Comparison of ENCODE assay signal across 8 mouse cellular contexts in genomic region chr19:4305491-4306189, GRCm38 (mm10). TPM values are rescaled to one million over a fixed set of nuclear protein-coding genes. Genes with fewer than 3 reads are reported as not detected.
DNase-seq lines count a peak whose midpoint lies in the region; ATAC-seq and TF ChIP-seq lines count a peak whose summit lies in the region.

No protein-coding gene starts in this region.

- ATAC-seq in forebrain, embryonic 15.5 days (replicated peaks) = peak; percentile 55
- ATAC-seq in liver, postnatal 0 days = peak; percentile 77

- peaks cover 57% of the 10 kb centered on the region for H3K4me1 ChIP-seq in forebrain, embryonic 15.5 days
- H3K4me1 ChIP-seq in liver, postnatal 0 days (ENCODE audit: insufficient read depth) = peaks cover 39% of the 10 kb centered on the region

- WGBS in forebrain, embryonic 15.5 days = under 1% methylated on average over 46 of the region's 68 CpGs
- WGBS in liver, postnatal 0 days (ENCODE audit: insufficient replicate concordance) = 8% methylated on average over 57 of the region's 68 CpGs

- no peaks in the 10 kb centered on the region for H3K27me3 ChIP-seq in forebrain, embryonic 15.5 days
- H3K27me3 ChIP-seq in liver, postnatal 0 days (ENCODE audit: insufficient read depth, low read length) = no peaks in the 10 kb centered on the region

- peak; percentile 46 for DNase-seq in urinary bladder, postnatal 14 days (ENCODE audit: low spot score)
- no peak for DNase-seq in urinary bladder, postnatal 4 days (ENCODE audit: low spot score in 2 of 2)
- DNase-seq in cerebellum, adult 11-12 months = peak; percentile 71
- peak; percentile 73 for DNase-seq in induced T-regulatory cell, adult 2 months (ENCODE audit: low read depth)
- peak; percentile 68 for DNase-seq in liver, postnatal 0 days
- DNase-seq in ovary, postnatal 14 days (ENCODE audit: low spot score) = peak; percentile 45
- no peak for DNase-seq in frontal cortex, postnatal 25 days (ENCODE audit: low spot score in 2 of 2)

- H3K4me2 ChIP-seq in forebrain, embryonic 15.5 days (replicated peaks) = peak overlapping the region; percentile 73
- peak overlapping the region; percentile 87 for H3K4me2 ChIP-seq in liver, postnatal 0 days (ENCODE audit: low read depth, low read length)

- peak overlapping the region; percentile 79 for H3K27ac ChIP-seq in forebrain, embryonic 15.5 days (replicated peaks)
- peak overlapping the region; percentile 88 for H3K27ac ChIP-seq in liver, postnatal 0 days (ENCODE audit: low read depth)

- no peaks in the 10 kb centered on the region for H3K9me3 ChIP-seq in forebrain, embryonic 15.5 days
- no peaks in the 10 kb centered on the region for H3K9me3 ChIP-seq in liver, postnatal 0 days (ENCODE audit: low read length)

- H3K36me3 ChIP-seq in forebrain, embryonic 15.5 days = no peaks in the 10 kb centered on the region
- no peaks in the 10 kb centered on the region; the same call in 1 of the 2 replicates for H3K36me3 ChIP-seq in liver, postnatal 0 days (replicated peaks; ENCODE audit: insufficient read depth, low read length)

- TF ChIP-seq CTCF in liver, postnatal 0 days (IDR thresholded peaks at IDR 0.05; ENCODE audit: low read depth) = no peak

- peak overlapping the region; percentile 100 for H3K4me3 ChIP-seq in forebrain, embryonic 15.5 days
- peak overlapping the region; percentile 92 for H3K4me3 ChIP-seq in liver, postnatal 0 days (ENCODE audit: low read depth, low read length)

- TF ChIP-seq EP300 in liver, postnatal 0 days (IDR thresholded peaks at IDR 0.05; ENCODE audit: low read depth) = no peak

- peak overlapping the region; percentile 97 for H3K9ac ChIP-seq in forebrain, embryonic 15.5 days (replicated peaks)
- peak overlapping the region; percentile 99 for H3K9ac ChIP-seq in liver, postnatal 0 days (replicated peaks)

RNA-seq across cellular contexts. Expression of gene Grk2, which starts 0.4 kb away (rescaled TPM):
- polyA plus RNA-seq in forebrain, embryonic 15.5 days (2015; fragmentation: Nextera tagmentation; extraction: Ambion mirVana) = 20.5 and 24.9 TPM in 2 replicates
- 11.9 and 14.8 TPM in 2 replicates for polyA plus RNA-seq in liver, postnatal 0 days (2015; fragmentation: Nextera tagmentation; extraction: Ambion mirVana)

RNA-seq across cellular contexts. Expression of gene Ankrd13d, which starts 22.7 kb away (rescaled TPM):
- polyA plus RNA-seq in forebrain, embryonic 15.5 days (2015; fragmentation: Nextera tagmentation; extraction: Ambion mirVana) = 25.1 and 26.2 TPM in 2 replicates
- polyA plus RNA-seq in liver, postnatal 0 days (2015; fragmentation: Nextera tagmentation; extraction: Ambion mirVana) = 0.54 and 0.92 TPM in 2 replicates

RNA-seq across cellular contexts. Expression of gene Ssh3, which starts 36.7 kb away (rescaled TPM):
- 5.2 and 6.7 TPM in 2 replicates for polyA plus RNA-seq in forebrain, embryonic 15.5 days (2015; fragmentation: Nextera tagmentation; extraction: Ambion mirVana)
- 3.3 and 3.4 TPM in 2 replicates for polyA plus RNA-seq in liver, postnatal 0 days (2015; fragmentation: Nextera tagmentation; extraction: Ambion mirVana)

Comparison
In these comparisons a context has a peak if more than half of its experiments do, and no peak if none do; other contexts are left out.
1. DNase-seq: peak in urinary bladder, postnatal 14 days (single experiment), cerebellum, adult 11-12 months (single experiment), induced T-regulatory cell, adult 2 months (single experiment), liver, postnatal 0 days (single experiment) and ovary, postnatal 14 days (single experiment); none in urinary bladder, postnatal 4 days (0 of 2) and frontal cortex, postnatal 25 days (0 of 2).
2. RNA of gene Ankrd13d, which starts 22.7 kb away (polyA plus RNA-seq): 25.1 to 26.2 TPM in forebrain, embryonic 15.5 days; 0.54 to 0.92 TPM in liver, postnatal 0 days; every median in the first group is over 10 times any median in the second.